ENCODE assay signal across 8 mouse cellular contexts in genomic region chr10:117675096-117676035, GRCm38 (mm10). TPM values are rescaled to one million over a fixed set of nuclear protein-coding genes. Genes with fewer than 3 reads are reported as not detected.
DNase-seq lines count a peak whose midpoint lies in the region; ATAC-seq and TF ChIP-seq lines count a peak whose summit lies in the region.

No protein-coding gene starts in this region.

- peak; percentile 38 for DNase-seq in urinary bladder, postnatal 14 days (ENCODE audit: low spot score)
- DNase-seq in urinary bladder, postnatal 10 days (ENCODE audit: low spot score): no peak
- DNase-seq in limb, embryonic 14.5 days (ENCODE audit: low spot score): peak; percentile 78
- peak; percentile 83 for DNase-seq in naive thymus-derived CD4-positive, alpha-beta T cell, adult 2 months (ENCODE audit: low read depth)

- peaks cover 17% of the 10 kb centered on the region; the same call in 1 of the 2 replicates for H3K27me3 ChIP-seq in heart, embryonic 13.5 days (replicated peaks)
- no peaks in the 10 kb centered on the region for H3K27me3 ChIP-seq in kidney, embryonic 16.5 days (ENCODE audit: insufficient read depth, low read length)
- no peaks in the 10 kb centered on the region for H3K27me3 ChIP-seq in limb, embryonic 14.5 days (ENCODE audit: control insufficient read depth, insufficient read depth, low read length)
- H3K27me3 ChIP-seq in testis, adult 2 months (ENCODE audit: control insufficient read depth, insufficient read depth, low read length): no peaks in the 10 kb centered on the region

- WGBS in heart, embryonic 13.5 days: 31% methylated on average over 20 of the region's 20 CpGs
- WGBS in kidney, embryonic 16.5 days: 37% methylated on average over 20 of the region's 20 CpGs
- 30% methylated on average over 20 of the region's 20 CpGs for WGBS in limb, embryonic 14.5 days

- H3K9ac ChIP-seq in heart, embryonic 13.5 days: peak overlapping the region; percentile 67
- H3K9ac ChIP-seq in kidney, embryonic 16.5 days (replicated peaks; ENCODE audit: low read length): no peak overlapping the region
- no peak overlapping the region for H3K9ac ChIP-seq in limb, embryonic 14.5 days (ENCODE audit: low read depth, low read length, severe bottlenecking)

- H3K4me1 ChIP-seq in embryonic fibroblast, embryonic 13.5 days (ENCODE audit: control insufficient read depth, insufficient read depth, low read length): no peaks in the 10 kb centered on the region
- H3K4me1 ChIP-seq in heart, embryonic 13.5 days: peaks cover 21% of the 10 kb centered on the region
- H3K4me1 ChIP-seq in kidney, embryonic 16.5 days (ENCODE audit: insufficient read depth, low read length): 0 out of 2 replicates have a peak, but pooled peaks cover 8% of the 10 kb centered on the region
- peaks cover 6% of the 10 kb centered on the region for H3K4me1 ChIP-seq in limb, embryonic 14.5 days (ENCODE audit: control insufficient read depth, insufficient read depth, low read length)
- H3K4me1 ChIP-seq in testis, adult 2 months (ENCODE audit: control insufficient read depth, insufficient read depth, low read length): peaks cover 6% of the 10 kb centered on the region; the same call in 1 of the 2 replicates

- TF ChIP-seq POLR2A in embryonic fibroblast, embryonic 13.5 days (IDR thresholded peaks at IDR 0.05; ENCODE audit: low read depth, low read length): no peak
- no peak for TF ChIP-seq POLR2A in limb, embryonic 14.5 days (IDR thresholded peaks at IDR 0.05; ENCODE audit: borderline replicate concordance, extremely low read depth, insufficient read depth, insufficient read length)
- no peak for TF ChIP-seq POLR2A in testis, adult 2 months (IDR thresholded peaks at IDR 0.05; ENCODE audit: control insufficient read depth, low read depth, low read length)

- no peak overlapping the region for H3K27ac ChIP-seq in embryonic fibroblast, embryonic 13.5 days (ENCODE audit: insufficient read depth, low read length)
- H3K27ac ChIP-seq in heart, embryonic 13.5 days (replicated peaks): no peak overlapping the region
- no peak overlapping the region for H3K27ac ChIP-seq in kidney, embryonic 16.5 days (ENCODE audit: low read length)
- H3K27ac ChIP-seq in limb, embryonic 14.5 days (replicated peaks; ENCODE audit: low read depth, low read length): no peak overlapping the region
- H3K27ac ChIP-seq in testis, adult 2 months (ENCODE audit: control insufficient read depth, insufficient read depth, low read depth, low read length): no peak overlapping the region

- no peaks in the 10 kb centered on the region for H3K9me3 ChIP-seq in heart, embryonic 13.5 days
- no peaks in the 10 kb centered on the region for H3K9me3 ChIP-seq in kidney, embryonic 16.5 days (ENCODE audit: low read length)
- H3K9me3 ChIP-seq in limb, embryonic 14.5 days (ENCODE audit: control insufficient read depth, low read length): no peaks in the 10 kb centered on the region

- H3K4me3 ChIP-seq in embryonic fibroblast, embryonic 13.5 days (ENCODE audit: insufficient read depth, low read length): peak overlapping the region; percentile 8; the same call in 1 of the 2 replicates
- peak overlapping the region; percentile 46 for H3K4me3 ChIP-seq in heart, embryonic 13.5 days
- H3K4me3 ChIP-seq in kidney, embryonic 16.5 days (ENCODE audit: low read length): peak overlapping the region; percentile 17
- H3K4me3 ChIP-seq in limb, embryonic 14.5 days (replicated peaks; ENCODE audit: low read length): peak overlapping the region; percentile 29
- peak overlapping the region; percentile 28; the same call in 1 of the 2 replicates for H3K4me3 ChIP-seq in testis, adult 2 months (ENCODE audit: control insufficient read depth, low read depth, low read length)

- peak overlapping the region; percentile 78 for H3K4me2 ChIP-seq in heart, embryonic 13.5 days
- H3K4me2 ChIP-seq in kidney, embryonic 16.5 days (replicated peaks; ENCODE audit: low read depth, low read length): peak overlapping the region; percentile 52
- peak overlapping the region; percentile 48 for H3K4me2 ChIP-seq in limb, embryonic 14.5 days (replicated peaks; ENCODE audit: low read depth, low read length, severe bottlenecking)

- ATAC-seq in heart, embryonic 13.5 days (ENCODE audit: extremely low read depth, insufficient number of reproducible peaks, low FRiP score, low TSS enrichment): no peak
- ATAC-seq in kidney, embryonic 16.5 days (ENCODE audit: low FRiP score, low TSS enrichment): no peak
- ATAC-seq in limb, embryonic 14.5 days (ENCODE audit: low FRiP score, low read depth): peak; percentile 67

- no peak for TF ChIP-seq CTCF in embryonic fibroblast, embryonic 13.5 days (IDR thresholded peaks at IDR 0.05; ENCODE audit: borderline replicate concordance, insufficient read depth, low read length)
- TF ChIP-seq CTCF in testis, adult 2 months (IDR thresholded peaks at IDR 0.05; ENCODE audit: control insufficient read depth, insufficient read depth, insufficient replicate concordance, low read depth, low read length): no peak

- H3K36me3 ChIP-seq in heart, embryonic 13.5 days: no peaks in the 10 kb centered on the region
- H3K36me3 ChIP-seq in kidney, embryonic 16.5 days (ENCODE audit: insufficient read depth, low read length): no peaks in the 10 kb centered on the region
- H3K36me3 ChIP-seq in limb, embryonic 14.5 days (ENCODE audit: control insufficient read depth, insufficient read depth, low read length): no peaks in the 10 kb centered on the region
- no peaks in the 10 kb centered on the region for H3K36me3 ChIP-seq in testis, adult 2 months (ENCODE audit: control insufficient read depth, insufficient read depth, low read length)

RNA-seq across cellular contexts. Expression of gene Mdm2, which starts 35.2 kb away (rescaled TPM):
- 122 and 229 TPM in 2 replicates for polyA plus RNA-seq in embryonic fibroblast, embryonic 13.5 days (2011; ENCODE audit: insufficient read length, low read depth, missing spikeins)
- 38.7 and 41.5 TPM in 2 replicates for polyA plus RNA-seq in heart, embryonic 13.5 days (2015; fragmentation: Nextera tagmentation; extraction: Ambion mirVana)
- 46.0 and 50.1 TPM in 2 replicates for polyA plus RNA-seq in kidney, embryonic 16.5 days (2015; fragmentation: Nextera tagmentation; extraction: Ambion mirVana)
- polyA plus RNA-seq in limb, embryonic 14.5 days (2012; rRNA removed): 56.9 and 59.9 TPM in 2 replicates
- 32.9 and 39.2 TPM in 2 replicates for polyA plus RNA-seq in limb, embryonic 14.5 days (2014; fragmentation: Nextera tagmentation; extraction: Ambion mirVana)
- polyA plus RNA-seq in testis, adult 2 months (2012; rRNA removed): 95.4 and 99.3 TPM in 2 replicates

RNA-seq across cellular contexts. Expression of gene Cpm, which starts 46.1 kb away (rescaled TPM):
- polyA plus RNA-seq in embryonic fibroblast, embryonic 13.5 days (2011; ENCODE audit: insufficient read length, low read depth, missing spikeins): 1.4 and 1.6 TPM in 2 replicates
- polyA plus RNA-seq in heart, embryonic 13.5 days (2015; fragmentation: Nextera tagmentation; extraction: Ambion mirVana): 2.4 and 3.1 TPM in 2 replicates
- polyA plus RNA-seq in kidney, embryonic 16.5 days (2015; fragmentation: Nextera tagmentation; extraction: Ambion mirVana): 31.2 and 33.6 TPM in 2 replicates
- polyA plus RNA-seq in limb, embryonic 14.5 days (2012; rRNA removed): 24.4 and 28.2 TPM in 2 replicates
- 41.6 and 44.5 TPM in 2 replicates for polyA plus RNA-seq in limb, embryonic 14.5 days (2014; fragmentation: Nextera tagmentation; extraction: Ambion mirVana)
- polyA plus RNA-seq in testis, adult 2 months (2012; rRNA removed): 0.77 and 2.5 TPM in 2 replicates
